Mouse (Mus musculus): ENCODE data around the gene Stxbp1. TPM values are rescaled to one million over a fixed set of nuclear protein-coding genes. Genes with fewer than 3 reads are reported as not detected.

Gene Stxbp1
- polyA plus RNA-seq (2015; fragmentation: Nextera tagmentation; extraction: Ambion mirVana): 21.5 and 22.3 TPM in 2 replicates

GRCm38 (mm10) chr2:32846805-32847467 lies at the start of gene Stxbp1:
Gene Stxbp1, minus strand, starts transcription at chr2:32847245.
- no peaks in the 10 kb centered on the region for H3K36me3 ChIP-seq
- peak within 1 kb of the TSS; percentile 84 for H3K4me2 ChIP-seq (replicated peaks)
- H3K4me1 ChIP-seq: 0 out of 2 replicates have a peak, but pooled peaks cover 11% of the 10 kb centered on the region
- H3K9me3 ChIP-seq (replicated peaks): no peaks in the 10 kb centered on the region
- peak within 1 kb of the TSS; percentile 42 for H3K9ac ChIP-seq
- 0% methylated on average over 51 of the region's 78 CpGs for WGBS
- H3K27ac ChIP-seq (replicated peaks): peak within 1 kb of the TSS; percentile 82
- H3K27me3 ChIP-seq: peaks cover 9% of the 10 kb centered on the region
- ATAC-seq (ENCODE audit: insufficient number of reproducible peaks, low FRiP score, low TSS enrichment, low read depth): peak; percentile 94
- H3K4me3 ChIP-seq (replicated peaks): peak within 1 kb of the TSS; percentile 78

- H3K4me1 ChIP-seq: peaks cover 71% of the 10 kb centered on the region
- 0 out of 2 replicates have a peak, but pooled peaks cover 4% of the 10 kb centered on the region for H3K36me3 ChIP-seq
- no peak overlapping the region for H3K4me2 ChIP-seq (replicated peaks)
- no peaks in the 10 kb centered on the region for H3K9me3 ChIP-seq (replicated peaks)
- H3K9ac ChIP-seq: 0 out of 2 replicates have a peak overlapping the region, but pooled peaks have one; percentile 0
- no peaks in the 10 kb centered on the region for H3K27me3 ChIP-seq
- H3K4me3 ChIP-seq (replicated peaks): no peak overlapping the region
- no peak; the same call in 1 of the 2 replicates for ATAC-seq (ENCODE audit: insufficient number of reproducible peaks, low FRiP score, low TSS enrichment, low read depth)
- WGBS: 44% methylated on average over 10 of the region's 10 CpGs
- H3K27ac ChIP-seq (replicated peaks): peak overlapping the region; percentile 84
These were observed 49.6 kb upstream of the Stxbp1 start for GRCm38 (mm10) chr2:32896507-32897147.

GRCm38 (mm10) chr2:32895606-32896106 lies 48.6 kb upstream of the Stxbp1 start:
- peak; percentile 31; the same call in 1 of the 2 replicates for ATAC-seq (ENCODE audit: insufficient number of reproducible peaks, low FRiP score, low TSS enrichment, low read depth)
- Histone ChIP-seq H3K27me3 (no peaks in the 10 kb centered on the region), H3K9ac (no peak overlapping the region)

GRCm38 (mm10) chr2:32894097-32894496 lies 47.1 kb upstream of the Stxbp1 start:
- H3K4me3 ChIP-seq (replicated peaks): no peak overlapping the region
- no peaks in the 10 kb centered on the region for H3K36me3 ChIP-seq
- no peaks in the 10 kb centered on the region for H3K27me3 ChIP-seq
- H3K9me3 ChIP-seq (replicated peaks): no peaks in the 10 kb centered on the region
- H3K27ac ChIP-seq (replicated peaks): no peak overlapping the region
- 76% methylated on average over 2 of the region's 2 CpGs for WGBS
- H3K9ac ChIP-seq: no peak overlapping the region
- peaks cover 52% of the 10 kb centered on the region for H3K4me1 ChIP-seq
- H3K4me2 ChIP-seq (replicated peaks): no peak overlapping the region
- ATAC-seq (ENCODE audit: insufficient number of reproducible peaks, low FRiP score, low TSS enrichment, low read depth): no peak

More at GRCm38 (mm10) chr2:32895606-32896106, 48.6 kb upstream of the Stxbp1 start:
- Histone ChIP-seq H3K4me3 (replicated peaks) (no peak overlapping the region), H3K4me1 (peaks cover 66% of the 10 kb centered on the region), H3K9me3 (replicated peaks) (no peaks in the 10 kb centered on the region), H3K36me3 (no peaks in the 10 kb centered on the region), H3K4me2 (replicated peaks) (peak overlapping the region; percentile 10; the same call in 1 of the 2 replicates), H3K27ac (replicated peaks) (peak overlapping the region; percentile 84)
- 26% methylated on average over 8 of the region's 8 CpGs for whole genome bisulfite sequencing

- WGBS: 86% methylated on average over 14 of the region's 14 CpGs
- Histone ChIP-seq H3K4me1 (peaks cover 50% of the 10 kb centered on the region), H3K36me3 (no peaks in the 10 kb centered on the region), H3K27ac (replicated peaks) (no peak overlapping the region), H3K4me3 (replicated peaks) (no peak overlapping the region), H3K4me2 (replicated peaks) (no peak overlapping the region), H3K9ac (no peak overlapping the region), H3K9me3 (replicated peaks) (no peaks in the 10 kb centered on the region), H3K27me3 (no peaks in the 10 kb centered on the region)
- ATAC-seq (ENCODE audit: insufficient number of reproducible peaks, low FRiP score, low TSS enrichment, low read depth): no peak
These were observed 45.4 kb upstream of the Stxbp1 start for GRCm38 (mm10) chr2:32892490-32892889.

GRCm38 (mm10) chr2:32891278-32891677 lies 44.2 kb upstream of the Stxbp1 start:
- H3K27me3 ChIP-seq: no peaks in the 10 kb centered on the region
- no peak overlapping the region for H3K4me3 ChIP-seq (replicated peaks)
- no peak overlapping the region for H3K4me2 ChIP-seq (replicated peaks)
- WGBS: 71% methylated on average over 9 of the region's 9 CpGs
- no peak overlapping the region for H3K9ac ChIP-seq
- ATAC-seq (ENCODE audit: insufficient number of reproducible peaks, low FRiP score, low TSS enrichment, low read depth): no peak
- no peak overlapping the region for H3K27ac ChIP-seq (replicated peaks)
- H3K4me1 ChIP-seq: peaks cover 47% of the 10 kb centered on the region
- H3K36me3 ChIP-seq: 0 out of 2 replicates have a peak, but pooled peaks cover 3% of the 10 kb centered on the region
- H3K9me3 ChIP-seq (replicated peaks): no peaks in the 10 kb centered on the region

- no peak overlapping the region for H3K9ac ChIP-seq
- 83% methylated on average over 3 of the region's 3 CpGs for WGBS
- H3K36me3 ChIP-seq: 0 out of 2 replicates have a peak, but pooled peaks cover 3% of the 10 kb centered on the region
- peaks cover 42% of the 10 kb centered on the region for H3K4me1 ChIP-seq
- no peaks in the 10 kb centered on the region for H3K27me3 ChIP-seq
- H3K9me3 ChIP-seq (replicated peaks): no peaks in the 10 kb centered on the region
- H3K27ac ChIP-seq (replicated peaks): no peak overlapping the region
- no peak overlapping the region for H3K4me3 ChIP-seq (replicated peaks)
- no peak overlapping the region for H3K4me2 ChIP-seq (replicated peaks)
- no peak for ATAC-seq (ENCODE audit: insufficient number of reproducible peaks, low FRiP score, low TSS enrichment, low read depth)
These were observed 43.2 kb upstream of the Stxbp1 start for GRCm38 (mm10) chr2:32890280-32890679.

- peak; percentile 52 for ATAC-seq (ENCODE audit: insufficient number of reproducible peaks, low FRiP score, low TSS enrichment, low read depth)
- no peaks in the 10 kb centered on the region for H3K27me3 ChIP-seq
- H3K4me2 ChIP-seq (replicated peaks): no peak overlapping the region
- WGBS: 35% methylated on average over 3 of the region's 3 CpGs
- H3K9me3 ChIP-seq (replicated peaks): no peaks in the 10 kb centered on the region
- 0 out of 2 replicates have a peak overlapping the region, but pooled peaks have one; percentile 2 for H3K9ac ChIP-seq
- H3K36me3 ChIP-seq: 0 out of 2 replicates have a peak, but pooled peaks cover 3% of the 10 kb centered on the region
- peak overlapping the region; percentile 82 for H3K27ac ChIP-seq (replicated peaks)
- peaks cover 50% of the 10 kb centered on the region for H3K4me1 ChIP-seq
- H3K4me3 ChIP-seq (replicated peaks): no peak overlapping the region
These were observed 41.5 kb upstream of the Stxbp1 start for GRCm38 (mm10) chr2:32888551-32888950.

- Histone ChIP-seq H3K4me3 (replicated peaks) (no peak overlapping the region), H3K9me3 (replicated peaks) (no peaks in the 10 kb centered on the region), H3K9ac (peak overlapping the region; percentile 2; the same call in 1 of the 2 replicates), H3K36me3 (0 out of 2 replicates have a peak, but pooled peaks cover 3% of the 10 kb centered on the region), H3K4me1 (peaks cover 53% of the 10 kb centered on the region), H3K4me2 (replicated peaks) (no peak overlapping the region), H3K27me3 (no peaks in the 10 kb centered on the region), H3K27ac (replicated peaks) (peak overlapping the region; percentile 82)
- 24% methylated on average over 9 of the region's 9 CpGs for WGBS
- ATAC-seq (ENCODE audit: insufficient number of reproducible peaks, low FRiP score, low TSS enrichment, low read depth): peak; percentile 64
These were observed 41.0 kb upstream of the Stxbp1 start for GRCm38 (mm10) chr2:32888029-32888428.

GRCm38 (mm10) chr2:32884745-32885144 lies 37.7 kb upstream of the Stxbp1 start:
- Histone ChIP-seq H3K4me3 (replicated peaks) (no peak overlapping the region), H3K36me3 (0 out of 2 replicates have a peak, but pooled peaks cover 3% of the 10 kb centered on the region), H3K4me1 (peaks cover 80% of the 10 kb centered on the region), H3K27me3 (no peaks in the 10 kb centered on the region), H3K9me3 (replicated peaks) (no peaks in the 10 kb centered on the region), H3K4me2 (replicated peaks) (no peak overlapping the region), H3K9ac (no peak overlapping the region), H3K27ac (replicated peaks) (peak overlapping the region; percentile 40; the same call in 1 of the 2 replicates)
- 26% methylated on average over 7 of the region's 7 CpGs for WGBS
- ATAC-seq (ENCODE audit: insufficient number of reproducible peaks, low FRiP score, low TSS enrichment, low read depth): no peak

Measured in embryonic facial prominence, embryonic 15.5 days (tissue).